Mouse (Mus musculus): ENCODE measurements at regions not wholly inside any gene's neighbourhood (a gene's known extent, or its start where the extent isn't known, plus 50 kb on each side); places are given as distances from the start of the nearest gene placed in this dataset.

- TF ChIP-seq GATA1 (IDR thresholded peaks at IDR 0.05; ENCODE audit: borderline replicate concordance, low read length) = no peak
- TF ChIP-seq FLI1 (IDR thresholded peaks at IDR 0.05; ENCODE audit: low read length) = no peak
Measured at GRCm38 (mm10) chr12:32508671-32509070, 130.2 kb downstream of the Ccdc71l start.
